Mouse (Mus musculus) MN1 (cell line): ENCODE data around the gene Tpd52l2.
A peak's percentile ranks its signal among the peaks of the same experiment; 100 is the strongest.
"Not testable (repeated sequence)": the region's sequence is repeated elsewhere in the genome, so short reads cannot be mapped to it uniquely, and the experiment has no call there.

ENCODE experiments used
- DNase-seq: peaks from one replicate; pipeline ENCODE4 v3.0.0-alpha.2; 2016; ENCODE audit warnings: low spot score

Tpd52l2 gene

DNA sequence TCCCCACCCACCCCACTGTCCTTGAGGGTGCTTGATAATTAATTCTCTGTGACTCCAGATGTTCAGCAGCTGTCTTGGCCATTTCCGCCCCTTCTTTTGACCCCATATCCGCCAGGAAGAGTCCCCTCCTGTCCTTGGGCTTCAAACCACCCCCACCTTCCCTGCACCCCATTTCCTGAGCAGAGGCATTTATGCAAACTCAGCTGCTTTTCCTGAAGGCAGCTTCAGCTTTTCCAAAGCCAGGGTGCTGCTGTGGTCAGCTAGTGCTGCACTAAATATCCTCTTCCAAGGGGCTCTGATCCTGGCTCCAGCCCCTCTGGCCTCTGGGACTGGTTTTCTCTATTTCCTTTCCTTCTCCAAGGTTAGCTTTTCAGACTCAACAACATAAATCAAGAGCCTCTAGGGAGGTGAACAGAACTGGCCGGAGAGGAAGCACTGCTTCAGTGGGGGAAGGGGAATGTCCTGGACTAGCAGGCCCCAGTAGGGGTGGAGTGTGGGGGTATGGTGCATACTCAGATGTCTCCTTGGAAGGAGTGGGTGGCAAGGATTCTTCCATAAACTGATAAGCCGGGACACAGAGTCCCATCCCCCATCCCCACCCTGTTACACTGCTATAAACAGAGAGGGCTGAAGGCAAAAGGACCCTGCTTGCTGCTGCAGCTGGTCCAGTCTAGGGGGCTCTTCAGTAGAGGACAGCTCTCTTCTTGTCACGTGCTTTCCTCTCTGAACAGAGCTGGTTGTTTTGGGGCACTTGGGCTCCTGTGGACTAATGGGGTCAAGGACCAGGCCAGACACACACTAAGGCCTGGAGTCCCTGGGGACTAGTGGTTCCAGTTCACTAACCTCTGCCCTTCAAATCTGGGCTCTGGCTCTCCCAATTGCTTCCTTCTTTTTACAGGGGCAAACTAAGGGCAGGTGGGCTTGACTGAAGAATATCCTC is 9.3 kb upstream of the Tpd52l2 start:
- peak; percentile 93 for DNase-seq

DNA sequence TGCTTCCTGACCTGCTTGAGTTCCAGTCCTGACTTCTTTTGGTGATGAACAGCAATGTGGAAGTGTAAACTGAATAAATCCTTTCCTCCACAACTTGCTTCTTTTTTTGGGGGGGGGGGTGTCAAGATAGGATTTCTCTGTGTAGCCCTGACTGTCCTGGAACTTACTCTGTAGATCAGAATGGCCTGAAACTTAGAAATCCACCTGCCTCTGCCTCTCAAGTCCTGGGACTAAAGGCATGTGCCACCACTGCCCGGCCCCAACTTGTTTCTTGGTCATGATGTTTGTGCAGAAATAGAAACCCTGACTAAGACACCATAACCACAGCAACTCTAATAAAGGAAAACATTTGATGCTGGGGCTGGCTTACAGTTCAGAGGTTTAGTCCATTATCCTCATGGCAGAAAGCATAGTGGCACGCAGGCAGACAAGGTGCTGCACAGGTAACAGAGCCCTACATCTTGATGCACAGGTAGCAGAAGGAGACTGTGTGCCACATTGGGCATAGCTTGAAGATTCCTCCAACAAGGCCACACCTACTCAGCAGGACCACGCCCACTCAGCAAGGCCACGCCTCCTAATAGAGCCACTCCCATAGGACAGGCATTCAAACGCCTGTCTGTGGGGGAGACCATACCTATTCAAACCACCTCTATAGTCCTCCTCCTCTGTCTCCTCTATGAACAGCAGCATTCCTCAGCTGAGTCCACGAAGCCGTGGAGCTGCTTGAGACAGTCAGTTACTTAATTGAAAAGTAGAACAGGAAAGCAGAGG is 5.3 kb upstream of the Tpd52l2 start:
- DNase-seq, result no peak

DNA sequence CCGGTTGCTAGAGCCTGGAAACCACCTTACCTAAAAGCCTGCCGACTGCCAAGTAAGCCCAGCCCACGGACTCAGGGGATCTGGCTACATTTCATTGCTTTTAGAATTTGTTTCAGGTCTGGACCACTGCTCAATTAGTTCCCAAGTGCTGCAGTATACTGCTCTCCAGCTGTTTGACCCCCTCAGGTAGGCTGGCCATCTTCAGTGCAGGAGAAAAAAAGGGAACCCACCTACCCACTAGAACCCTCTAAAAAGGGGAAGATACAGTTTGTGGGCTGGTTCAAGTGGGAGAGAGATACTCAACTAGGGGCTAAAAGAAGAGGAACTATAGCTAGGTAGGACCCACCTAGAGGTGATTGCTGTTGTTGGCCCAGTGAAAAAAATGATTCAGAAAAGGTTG is 4.7 kb upstream of the Tpd52l2 start:
- DNase-seq, result peak; percentile 29

DNA sequence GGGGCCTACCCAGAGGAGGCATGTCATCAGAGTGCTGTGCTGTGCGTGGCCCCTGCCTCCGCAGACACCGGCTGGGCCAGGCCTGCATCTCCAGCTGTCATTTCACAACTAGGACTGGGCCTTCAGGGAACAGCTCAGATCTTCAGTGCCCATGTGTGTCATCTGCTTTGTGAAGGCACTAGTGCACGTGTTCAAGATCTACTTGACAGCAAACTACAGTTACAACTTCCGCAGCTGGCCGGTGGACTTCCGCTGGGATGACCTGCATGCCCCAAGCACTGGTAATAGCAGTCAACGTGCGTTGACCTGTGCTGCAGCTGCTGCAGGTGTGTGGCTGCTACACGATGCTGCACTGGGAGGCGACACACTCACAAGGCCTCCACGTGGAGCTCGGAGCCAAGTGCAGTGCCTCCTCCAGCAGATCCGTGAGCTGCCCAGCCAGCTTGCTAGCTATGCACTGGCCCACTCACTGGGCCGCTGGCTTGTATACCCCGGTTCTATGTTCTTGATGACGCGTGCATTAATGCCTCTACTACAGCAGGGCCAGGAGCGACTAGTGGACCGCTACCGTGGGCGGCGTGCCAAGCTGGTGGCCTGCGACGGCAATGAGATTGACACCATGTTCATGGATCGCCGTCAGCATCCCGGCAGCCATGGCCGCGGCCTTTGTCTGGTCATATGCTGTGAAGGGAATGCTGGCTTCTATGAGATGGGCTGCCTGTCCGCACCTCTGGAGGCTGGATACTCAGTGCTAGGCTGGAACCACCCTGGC is 3.6 kb upstream of the Tpd52l2 start, which contains the start of gene Abhd16b:
TSS of gene Abhd16b (plus strand) at position 51 of the 772 bp plus-strand sequence.
- no peak for DNase-seq

DNA sequence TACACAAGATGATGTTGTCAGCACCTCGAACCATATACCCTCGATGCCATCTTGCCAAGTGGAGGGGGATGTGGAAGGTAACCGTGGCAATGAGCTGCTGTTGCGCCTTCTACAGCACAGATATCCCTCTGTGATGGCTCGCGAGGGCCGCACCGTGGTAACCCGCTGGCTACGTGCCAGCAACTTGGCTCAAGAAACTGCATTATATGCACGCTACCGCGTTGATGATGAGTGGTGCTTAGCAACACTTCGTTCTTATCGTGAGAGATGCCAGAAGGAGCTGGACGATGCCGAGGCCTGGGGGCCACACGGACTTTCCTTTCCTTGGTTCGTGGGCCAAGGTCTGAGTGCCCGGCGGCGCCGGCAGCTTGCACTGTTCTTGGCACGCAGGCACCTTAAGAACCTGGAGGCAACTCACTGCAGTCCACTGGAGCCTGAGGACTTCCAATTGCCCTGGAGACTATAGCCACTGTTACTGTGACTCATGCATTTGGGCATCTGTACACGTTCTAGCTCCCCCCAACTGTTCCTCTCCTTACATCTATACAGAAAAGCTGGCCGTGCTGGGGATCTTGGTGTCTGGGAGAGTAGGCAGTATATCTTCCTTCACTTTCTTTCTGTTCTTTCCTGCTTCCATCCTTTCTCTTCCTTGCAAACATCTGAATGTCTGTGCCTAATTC is 2.5 kb upstream of the Tpd52l2 start:
- DNase-seq, result peak; percentile 87

DNA sequence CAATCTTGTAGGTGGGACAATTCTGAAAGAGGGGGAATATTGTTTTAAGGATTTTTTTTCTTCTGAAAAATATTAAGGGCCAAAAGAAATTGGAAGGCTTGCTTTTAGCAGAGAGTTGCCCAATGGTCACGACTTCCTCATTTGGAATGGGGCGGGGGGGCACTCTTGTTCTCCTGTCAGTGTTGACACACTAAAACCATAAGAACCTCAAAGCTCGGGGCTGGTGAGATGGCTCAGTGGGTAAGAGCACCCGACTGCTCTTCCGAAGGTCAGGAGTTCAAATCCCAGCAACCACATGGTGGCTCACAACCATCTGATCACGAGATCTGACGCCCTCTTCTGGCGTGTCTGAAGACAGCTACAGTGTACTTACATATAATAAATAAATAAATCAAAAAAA is 1.1 kb upstream of the Tpd52l2 start:
- DNase-seq, result not testable (repeated sequence)

DNA sequence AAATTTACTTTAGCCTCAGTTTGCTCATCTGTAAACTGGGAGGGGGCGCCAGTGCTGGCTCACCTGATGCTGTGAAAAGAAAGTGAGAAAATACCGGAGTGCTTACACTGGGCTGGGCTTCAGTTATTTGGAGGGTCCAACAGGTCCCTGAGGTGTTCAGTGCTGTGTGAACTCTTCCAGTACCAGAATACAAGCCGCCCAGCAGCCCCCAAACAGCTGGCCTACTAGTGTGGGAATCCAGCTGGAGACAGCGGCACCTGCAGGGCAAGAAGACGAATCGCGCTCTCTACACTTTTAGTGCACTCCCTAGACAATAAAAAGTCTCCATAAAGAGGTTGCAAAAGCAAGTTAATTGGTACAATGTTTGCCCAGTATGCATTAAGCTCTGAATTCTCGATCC is 661 bp upstream of the Tpd52l2 start:
- peak; percentile 84 for DNase-seq

DNA sequence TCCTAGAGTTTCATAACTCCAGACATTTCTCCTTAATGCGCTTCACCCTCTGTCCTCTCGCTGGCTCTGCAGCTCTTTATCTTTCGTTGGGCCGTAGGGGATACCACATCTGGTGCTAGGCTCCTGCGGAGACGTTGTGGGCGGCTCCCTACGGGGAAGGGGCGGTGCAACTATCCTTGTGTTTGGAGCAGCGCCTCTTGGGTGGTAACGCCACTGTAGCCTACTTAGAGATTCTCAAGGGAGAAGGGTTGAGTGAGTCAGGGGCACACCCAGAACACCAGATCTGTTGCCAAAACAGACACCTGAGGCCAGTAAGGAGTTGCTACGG is 570 bp downstream of the Tpd52l2 start:
- peak; percentile 95 for DNase-seq

DNA sequence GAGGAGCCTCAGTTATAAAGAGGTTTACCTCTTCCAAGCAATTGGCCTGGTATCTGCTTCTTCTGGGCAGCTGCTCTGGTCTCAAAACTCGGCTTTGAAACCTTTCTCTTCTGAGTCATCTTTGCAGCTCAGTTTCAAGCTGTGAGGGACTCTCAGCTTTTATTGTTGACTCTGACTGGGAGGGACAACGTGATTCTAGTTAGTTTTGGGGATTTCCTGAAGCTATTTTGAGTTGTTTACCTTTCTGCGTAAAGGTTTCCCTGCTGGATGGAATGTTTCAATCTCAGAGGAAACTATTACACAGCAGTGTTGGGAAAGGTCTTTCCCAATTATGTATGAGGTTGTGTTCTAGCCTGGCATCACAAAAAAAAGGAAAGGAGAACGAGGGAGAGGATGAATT is 1.7 kb downstream of the Tpd52l2 start:
- no peak for DNase-seq

DNA sequence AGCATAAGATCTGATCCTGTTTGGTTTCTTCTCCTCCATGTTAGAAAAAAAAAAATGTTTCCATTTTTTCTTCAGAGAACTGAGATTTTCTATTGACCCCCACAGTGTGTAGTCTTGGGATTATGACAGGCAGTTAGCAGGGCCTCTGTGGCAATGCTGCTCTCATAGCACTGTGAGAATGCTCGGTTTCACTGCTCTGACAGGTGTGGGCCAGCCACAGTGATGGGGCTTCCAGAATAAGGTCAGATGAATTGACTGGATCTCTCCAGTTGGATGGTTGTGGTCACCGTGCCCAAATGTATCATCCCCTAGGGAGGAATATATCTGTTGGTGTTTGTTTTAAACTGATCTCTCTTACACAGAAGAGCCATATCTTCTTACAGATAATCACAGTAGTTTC is 12.2 kb downstream of the Tpd52l2 start:
- no peak for DNase-seq

DNA sequence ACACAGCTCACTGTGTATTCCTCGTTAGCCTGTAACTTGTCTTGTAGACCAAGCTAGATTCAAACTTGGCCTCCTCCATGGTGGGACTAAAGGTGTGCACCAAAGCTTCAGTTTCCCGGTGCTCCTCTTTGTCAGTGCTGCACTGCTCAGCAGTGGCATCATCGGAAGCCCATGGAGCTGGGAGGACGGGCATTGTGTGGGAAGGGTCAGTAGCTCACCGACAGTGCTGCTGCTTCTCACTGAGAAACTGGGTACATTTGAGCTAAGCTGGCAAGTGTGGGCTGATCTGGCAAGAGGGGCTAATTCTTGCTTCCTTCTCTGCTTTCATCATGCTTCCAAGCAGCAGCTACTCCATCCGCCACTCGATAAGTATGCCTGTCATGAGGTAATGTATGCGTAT is 14.3 kb downstream of the Tpd52l2 start:
- DNase-seq, result no peak

DNA sequence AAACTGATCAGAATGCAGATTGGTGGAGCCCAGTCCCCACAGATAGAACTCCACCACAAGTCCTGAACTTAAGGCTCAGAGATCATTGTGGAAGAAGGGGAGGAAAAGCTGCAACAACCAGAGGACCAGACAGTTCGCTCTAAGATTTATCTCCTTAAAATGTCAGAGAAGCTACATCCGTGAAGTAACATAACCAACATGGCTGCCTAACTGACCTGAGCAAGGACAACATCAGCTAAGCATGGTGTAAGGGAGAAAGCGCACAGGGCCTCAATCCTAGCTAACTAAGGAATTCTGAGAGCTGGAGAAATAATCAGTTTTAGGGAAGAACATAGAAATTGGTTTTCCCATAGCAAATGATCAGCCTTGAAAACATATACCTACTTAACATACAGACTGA is 22.3 kb downstream of the Tpd52l2 start:
- peak; percentile 45 for DNase-seq

DNA sequence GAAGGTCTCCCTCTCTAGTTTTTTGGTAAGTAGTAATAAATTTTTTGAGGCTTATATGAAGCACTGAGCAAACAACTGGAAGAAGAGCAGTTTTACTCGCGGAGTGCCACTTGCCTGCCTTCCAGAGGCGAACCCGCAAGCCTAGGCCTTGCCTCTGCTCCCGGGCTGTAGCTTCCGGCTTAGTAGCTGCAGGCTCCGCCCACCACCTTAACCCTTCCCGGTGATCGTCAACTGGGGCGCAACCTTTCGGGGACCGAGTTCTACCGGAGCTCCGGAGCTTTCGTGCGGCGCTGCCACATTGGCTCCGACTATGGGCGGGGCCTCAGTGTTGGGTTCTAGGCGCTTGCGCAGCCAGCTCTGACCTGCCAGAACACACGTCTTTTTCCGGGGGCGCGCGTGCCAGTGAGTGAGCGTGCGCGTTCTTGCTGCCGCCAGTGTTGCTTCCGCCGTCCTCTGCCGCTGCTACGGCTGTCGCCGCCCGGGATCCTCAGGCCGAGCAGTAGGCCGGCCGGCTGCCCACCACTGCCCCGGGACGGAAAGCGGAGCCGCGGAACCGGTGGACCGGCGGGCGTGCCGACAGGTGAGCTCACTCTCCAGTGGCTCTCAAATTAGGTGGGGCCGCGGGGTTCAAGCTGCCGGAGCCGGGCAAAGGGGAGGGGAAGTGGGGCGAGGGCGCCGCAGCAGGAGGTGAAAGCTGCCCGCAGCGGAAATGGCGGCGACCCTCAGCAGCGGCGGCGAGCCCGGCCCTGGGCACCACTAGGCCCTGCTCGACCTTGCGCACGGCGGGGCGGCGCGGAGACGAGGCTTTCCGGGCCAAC is 23.4 kb downstream of the Tpd52l2 start, which contains the start of gene Dnajc5:
TSS of gene Dnajc5 (plus strand) at position 368 of the 818 bp plus-strand sequence.
- peak; percentile 98 for DNase-seq

DNA sequence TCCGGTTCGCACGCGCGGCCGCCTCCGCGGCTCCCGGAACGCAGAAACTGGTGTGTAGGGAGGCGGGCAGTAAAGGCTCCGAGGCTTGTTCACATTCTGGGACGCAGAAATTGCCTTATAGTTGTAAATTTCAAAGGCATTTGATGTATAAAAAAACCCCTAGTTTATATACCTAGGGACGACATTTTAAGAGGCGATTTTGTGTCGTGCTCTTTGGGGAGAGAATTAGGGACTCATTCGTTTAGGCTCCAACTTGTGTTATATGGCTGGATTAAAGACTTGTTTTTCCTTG is 23.9 kb downstream of the Tpd52l2 start:
- no peak for DNase-seq

DNA sequence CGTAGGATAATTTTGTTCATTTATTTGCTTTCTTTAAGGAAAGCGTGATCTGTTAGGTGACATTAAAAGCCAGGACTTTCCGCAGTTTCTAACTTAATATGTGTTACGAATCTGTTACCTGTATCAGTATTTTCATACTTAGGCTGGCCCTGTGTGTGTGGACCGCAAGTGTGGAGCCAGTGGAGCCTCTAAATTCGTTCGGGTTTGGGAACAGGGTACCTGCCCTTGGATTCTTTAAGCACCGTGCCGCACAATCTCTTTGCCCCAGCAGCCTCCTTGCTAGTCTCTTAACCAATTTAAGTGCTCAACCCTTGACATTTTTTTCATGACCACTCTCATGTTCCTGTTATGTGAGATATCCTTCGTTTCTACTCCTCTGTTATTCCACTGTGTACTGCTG is 24.5 kb downstream of the Tpd52l2 start:
- DNase-seq, result no peak

DNA sequence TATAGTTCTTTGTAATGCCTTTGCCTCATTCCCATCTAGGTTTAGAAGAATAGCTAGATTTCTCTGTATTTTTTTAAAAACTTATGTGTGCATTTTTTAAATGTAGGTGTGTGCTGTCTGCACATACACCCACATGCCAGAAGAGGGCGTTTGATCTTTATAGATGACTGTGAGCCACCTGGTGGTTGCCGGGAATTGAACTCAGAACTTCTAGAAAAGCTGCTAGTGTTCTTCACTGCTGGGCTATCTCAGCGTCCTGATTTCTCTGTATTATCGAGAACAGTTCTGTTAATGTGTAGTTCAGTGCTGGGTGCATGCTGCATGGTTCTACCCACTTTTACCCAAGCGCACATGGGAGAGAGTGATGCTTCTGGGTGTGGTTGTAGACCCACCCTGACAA is 25.9 kb downstream of the Tpd52l2 start:
- peak; percentile 42 for DNase-seq

DNA sequence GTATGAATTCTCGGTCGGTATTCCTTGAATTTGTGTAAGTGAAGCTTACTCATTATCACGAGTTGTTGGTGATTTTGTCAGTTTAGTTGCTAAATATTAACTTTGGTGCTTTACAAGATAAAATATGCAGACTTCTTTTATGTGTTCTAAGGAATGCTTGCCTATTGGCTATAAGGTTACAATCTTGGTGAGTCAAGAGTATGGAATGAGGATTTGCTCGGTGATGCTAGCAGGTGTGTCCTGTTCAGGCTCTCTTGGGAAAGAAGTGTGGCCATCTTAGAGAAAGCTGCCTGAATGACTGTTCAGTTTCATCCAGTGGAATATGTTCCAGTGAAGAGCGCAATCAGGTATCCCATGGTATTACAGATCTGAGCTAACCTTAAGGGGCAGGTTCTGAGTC is 28.6 kb downstream of the Tpd52l2 start:
- no peak for DNase-seq

DNA sequence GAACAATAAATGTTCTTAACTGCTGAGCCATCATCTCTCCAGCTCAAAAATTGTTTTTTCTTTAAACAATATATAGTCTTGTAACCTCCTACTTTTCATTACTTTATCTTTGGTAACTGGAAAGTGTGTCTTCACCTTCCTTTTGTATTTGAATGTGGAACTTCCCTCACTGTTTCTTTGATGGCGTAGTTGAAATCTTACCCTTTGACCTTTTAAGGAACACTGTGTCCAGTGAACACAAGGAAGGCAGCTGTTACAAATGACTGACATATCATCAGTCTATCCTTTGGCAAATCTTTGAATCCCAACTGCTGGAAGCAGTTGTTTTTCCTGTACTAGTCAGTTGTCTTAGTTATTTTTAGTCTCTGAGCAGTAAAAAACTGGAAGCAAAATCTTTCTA is 32.1 kb downstream of the Tpd52l2 start:
- DNase-seq, result no peak

DNA sequence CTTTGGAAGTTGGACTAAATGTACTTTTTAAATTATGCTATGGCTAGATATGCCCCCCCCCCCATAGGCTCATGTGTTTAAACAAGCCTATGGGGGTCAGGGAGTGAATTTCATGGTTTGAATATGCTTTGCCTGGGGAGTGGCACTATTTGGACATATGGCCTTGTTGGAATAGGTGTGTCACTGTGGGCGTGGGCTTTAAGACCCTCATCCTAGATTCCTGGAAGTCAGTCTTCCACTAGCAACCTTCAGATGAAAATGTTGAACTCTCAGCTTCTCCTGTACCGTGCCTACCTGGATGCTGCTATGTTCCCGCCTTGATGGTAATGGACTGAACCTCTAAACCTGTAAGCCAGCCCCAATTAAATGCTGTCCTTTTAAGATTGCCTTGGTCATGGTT is 35.6 kb downstream of the Tpd52l2 start:
- DNase-seq, result no peak

DNA sequence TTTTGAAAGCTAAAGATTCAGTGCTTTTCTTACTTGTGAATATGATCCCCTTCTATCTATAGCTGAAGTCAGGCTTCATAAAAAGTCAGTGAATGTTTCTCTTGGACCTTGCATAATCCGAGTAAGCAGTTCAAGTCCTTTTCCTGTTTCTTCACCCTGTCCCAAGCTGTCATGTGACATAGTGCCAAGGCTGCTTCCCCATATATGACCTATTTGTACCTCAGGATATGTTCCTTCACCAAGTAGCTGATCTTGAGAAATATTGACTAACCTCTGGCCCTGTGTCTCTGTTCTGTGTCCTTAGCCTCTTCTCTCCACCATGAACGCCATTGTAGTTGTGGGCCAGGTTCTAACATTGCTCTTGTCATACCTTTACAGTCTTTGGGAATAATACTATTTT is 39.5 kb downstream of the Tpd52l2 start:
- DNase-seq, result no peak

DNA sequence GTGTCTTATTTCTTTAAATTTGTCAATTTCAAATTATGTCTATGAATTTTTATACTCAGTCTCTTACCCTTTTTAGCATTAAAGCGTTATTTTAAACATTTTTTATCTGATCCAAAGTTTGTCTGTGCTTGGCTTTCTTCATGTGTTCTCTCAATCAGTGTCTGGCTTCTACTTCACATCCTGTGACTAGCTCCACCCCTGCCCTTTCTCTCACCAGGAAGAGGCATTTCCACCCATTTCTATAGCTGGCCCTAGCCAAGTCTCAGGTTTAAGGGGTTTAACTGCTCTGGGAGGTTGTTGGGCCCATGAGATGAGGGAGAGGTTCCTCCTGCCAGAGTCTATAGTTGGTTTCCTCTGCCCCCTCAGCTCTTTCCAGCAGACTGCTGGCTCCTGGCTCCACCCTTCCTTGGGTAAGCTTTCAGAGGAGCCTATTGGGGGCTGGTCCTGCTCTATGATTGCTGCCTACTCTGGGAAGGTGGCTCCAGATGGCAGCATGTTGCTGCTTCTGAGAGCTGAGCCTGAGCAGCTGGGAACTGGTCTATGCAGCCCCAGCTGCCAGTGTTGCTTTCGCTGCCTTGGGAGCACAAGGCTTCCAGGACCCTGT is 40.6 kb downstream of the Tpd52l2 start:
- DNase-seq, result peak; percentile 78
